ENCODE assay signal across 12 mouse cellular contexts in the genomic region with DNA sequence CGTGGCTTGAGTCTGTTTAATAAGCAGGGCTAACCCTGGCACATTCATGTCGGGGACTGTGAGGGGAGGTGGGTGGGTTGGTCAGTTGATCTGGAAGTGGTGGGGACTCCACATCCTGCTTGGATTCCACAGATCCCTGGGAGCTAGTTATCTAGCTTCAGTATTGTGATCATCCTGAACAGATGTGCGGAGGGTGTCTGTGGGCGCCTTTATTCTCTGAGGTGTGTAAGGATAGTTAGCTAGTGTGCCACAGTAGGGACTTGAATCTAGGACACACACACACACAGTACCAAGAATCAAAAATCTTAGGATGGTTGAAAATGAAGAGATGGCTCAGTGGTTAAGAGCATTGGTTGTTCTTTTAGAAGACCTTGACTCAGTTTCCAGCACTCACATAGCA. TPM values are rescaled to one million over a fixed set of nuclear protein-coding genes. Genes with fewer than 3 reads are reported as not detected.
"Had no signal": no experiment of that assay in that cellular context is flagged by ENCODE, and none has a peak within 500 bp of the region (broad histone marks: within the 10 kb centered on the region; RNA-seq: fewer than 3 reads in every experiment).

No protein-coding gene starts in this region.

- DNase-seq: retina, postnatal 1 day; right cerebral cortex, postnatal 14 days; right cerebral cortex, postnatal 25 days; right cerebral cortex, postnatal 4 days; spleen, adult 18-20 months; thymus, adult 18-20 months; thymus, adult 2 months; thymus, postnatal 14 days; thymus, postnatal 25 days; thymus, postnatal 36 days; thymus, postnatal 4 days had no signal

RNA-seq across cellular contexts. Expression of gene Zfp575, which starts 18.9 kb away (rescaled TPM):
- total RNA-seq: neutrophil, adult 5-6 weeks had no signal

RNA-seq across cellular contexts. Expression of gene Pinlyp, which starts 22.6 kb away (rescaled TPM):
- total RNA-seq: neutrophil, adult 5-6 weeks had no signal
